Mouse (Mus musculus): ENCODE data around the gene Pole3. TPM values are rescaled to one million over a fixed set of nuclear protein-coding genes. Genes with fewer than 3 reads are reported as not detected.

Gene Pole3
- polyA plus RNA-seq (2015; fragmentation: Nextera tagmentation; extraction: Ambion mirVana), result 87.6 and 89.4 TPM in 2 replicates

GRCm38 (mm10) chr4:62524651-62525488 is at the start of gene Pole3, which contains the start of gene 4933430I17Rik:
TSS of gene Pole3 (minus strand) at chr4:62525068.
TSS of gene 4933430I17Rik (plus strand) at chr4:62525369.
- Histone ChIP-seq H3K27ac (replicated peaks) (peak within 1 kb of the TSS; percentile 98), H3K9ac (peak within 1 kb of the TSS; percentile 78), H3K9me3 (replicated peaks) (no peaks in the 10 kb centered on the region), H3K4me3 (replicated peaks) (peak within 1 kb of the TSS; percentile 90), H3K4me1 (peaks cover 19% of the 10 kb centered on the region), H3K36me3 (0 out of 2 replicates have a peak, but pooled peaks cover 12% of the 10 kb centered on the region), H3K27me3 (no peaks in the 10 kb centered on the region), H3K4me2 (replicated peaks) (peak within 1 kb of the TSS; percentile 82)
- peak; percentile 98 for ATAC-seq (ENCODE audit: insufficient number of reproducible peaks, low FRiP score, low TSS enrichment, low read depth)
- under 1% methylated on average over 59 of the region's 59 CpGs for WGBS

- Histone ChIP-seq H3K4me3 (replicated peaks) (no peak overlapping the region), H3K9ac (no peak overlapping the region), H3K27ac (replicated peaks) (no peak overlapping the region), H3K36me3 (no peaks in the 10 kb centered on the region), H3K4me1 (no peaks in the 10 kb centered on the region), H3K4me2 (replicated peaks) (no peak overlapping the region), H3K9me3 (replicated peaks) (no peaks in the 10 kb centered on the region), H3K27me3 (no peaks in the 10 kb centered on the region)
- WGBS, result 51% methylated on average over 5 of the region's 5 CpGs
- ATAC-seq (ENCODE audit: insufficient number of reproducible peaks, low FRiP score, low TSS enrichment, low read depth), result no peak
Observed at GRCm38 (mm10) chr4:62570029-62570428, 45.2 kb upstream of the Pole3 start.

- WGBS, result 92% methylated on average over 5 of the region's 5 CpGs
- Histone ChIP-seq H3K4me2 (replicated peaks) (no peak overlapping the region), H3K9ac (no peak overlapping the region), H3K9me3 (replicated peaks) (no peaks in the 10 kb centered on the region), H3K36me3 (no peaks in the 10 kb centered on the region), H3K27me3 (no peaks in the 10 kb centered on the region), H3K4me3 (replicated peaks) (no peak overlapping the region), H3K4me1 (no peaks in the 10 kb centered on the region), H3K27ac (replicated peaks) (no peak overlapping the region)
- no peak for ATAC-seq (ENCODE audit: insufficient number of reproducible peaks, low FRiP score, low TSS enrichment, low read depth)
Observed at GRCm38 (mm10) chr4:62569603-62570002, 44.7 kb upstream of the Pole3 start.

GRCm38 (mm10) chr4:62568359-62568758 is 43.5 kb upstream of the Pole3 start:
- WGBS, result 83% methylated on average over 1 of the region's 1 CpGs
- no peak for ATAC-seq (ENCODE audit: insufficient number of reproducible peaks, low FRiP score, low TSS enrichment, low read depth)
- Histone ChIP-seq H3K9me3 (replicated peaks) (no peaks in the 10 kb centered on the region), H3K27ac (replicated peaks) (no peak overlapping the region), H3K27me3 (no peaks in the 10 kb centered on the region), H3K36me3 (no peaks in the 10 kb centered on the region), H3K4me1 (no peaks in the 10 kb centered on the region), H3K4me3 (replicated peaks) (no peak overlapping the region), H3K4me2 (replicated peaks) (no peak overlapping the region), H3K9ac (no peak overlapping the region)

- no peak for ATAC-seq (ENCODE audit: insufficient number of reproducible peaks, low FRiP score, low TSS enrichment, low read depth)
- Histone ChIP-seq H3K27ac (replicated peaks) (no peak overlapping the region), H3K4me3 (replicated peaks) (no peak overlapping the region), H3K4me1 (no peaks in the 10 kb centered on the region), H3K36me3 (no peaks in the 10 kb centered on the region), H3K27me3 (no peaks in the 10 kb centered on the region), H3K9ac (no peak overlapping the region), H3K9me3 (replicated peaks) (no peaks in the 10 kb centered on the region), H3K4me2 (replicated peaks) (no peak overlapping the region)
- WGBS, result 74% methylated on average over 6 of the region's 6 CpGs
Observed at GRCm38 (mm10) chr4:62567696-62568095, 42.8 kb upstream of the Pole3 start.

GRCm38 (mm10) chr4:62566530-62566929 is 41.7 kb upstream of the Pole3 start:
- H3K4me3 ChIP-seq (replicated peaks), result no peak overlapping the region
- no peaks in the 10 kb centered on the region for H3K4me1 ChIP-seq
- no peaks in the 10 kb centered on the region for H3K27me3 ChIP-seq
- no peak for ATAC-seq (ENCODE audit: insufficient number of reproducible peaks, low FRiP score, low TSS enrichment, low read depth)
- H3K4me2 ChIP-seq (replicated peaks), result no peak overlapping the region
- H3K9ac ChIP-seq, result no peak overlapping the region
- 68% methylated on average over 4 of the region's 4 CpGs for WGBS
- no peaks in the 10 kb centered on the region for H3K36me3 ChIP-seq
- no peak overlapping the region for H3K27ac ChIP-seq (replicated peaks)
- no peaks in the 10 kb centered on the region for H3K9me3 ChIP-seq (replicated peaks)

GRCm38 (mm10) chr4:62562006-62562405 is 37.1 kb upstream of the Pole3 start:
- no peak overlapping the region for H3K4me3 ChIP-seq (replicated peaks)
- H3K9me3 ChIP-seq (replicated peaks), result no peaks in the 10 kb centered on the region
- no peak overlapping the region for H3K4me2 ChIP-seq (replicated peaks)
- no peaks in the 10 kb centered on the region for H3K36me3 ChIP-seq
- H3K4me1 ChIP-seq, result peaks cover 6% of the 10 kb centered on the region; the same call in 1 of the 2 replicates
- WGBS, result 77% methylated on average over 4 of the region's 4 CpGs
- H3K27ac ChIP-seq (replicated peaks), result no peak overlapping the region
- no peaks in the 10 kb centered on the region for H3K27me3 ChIP-seq
- no peak overlapping the region for H3K9ac ChIP-seq
- no peak for ATAC-seq (ENCODE audit: insufficient number of reproducible peaks, low FRiP score, low TSS enrichment, low read depth)

- H3K9ac ChIP-seq, result no peak overlapping the region
- WGBS, result 48% methylated on average over 3 of the region's 3 CpGs
Observed at GRCm38 (mm10) chr4:62561630-62562001, 36.7 kb upstream of the Pole3 start.

GRCm38 (mm10) chr4:62560963-62561629 is 36.2 kb upstream of the Pole3 start:
- no peak for ATAC-seq (ENCODE audit: insufficient number of reproducible peaks, low FRiP score, low TSS enrichment, low read depth)
- WGBS, result 25% methylated on average over 4 of the region's 4 CpGs

More at GRCm38 (mm10) chr4:62561630-62562001, 36.7 kb upstream of the Pole3 start:
- Histone ChIP-seq H3K4me1 (peaks cover 6% of the 10 kb centered on the region; the same call in 1 of the 2 replicates), H3K4me3 (replicated peaks) (no peak overlapping the region), H3K36me3 (no peaks in the 10 kb centered on the region), H3K27ac (replicated peaks) (no peak overlapping the region), H3K27me3 (no peaks in the 10 kb centered on the region), H3K4me2 (replicated peaks) (no peak overlapping the region), H3K9me3 (replicated peaks) (no peaks in the 10 kb centered on the region)
- no peak for ATAC-seq (ENCODE audit: insufficient number of reproducible peaks, low FRiP score, low TSS enrichment, low read depth)

GRCm38 (mm10) chr4:62559797-62560329 is 35.0 kb upstream of the Pole3 start, which contains the start of gene Rgs3:
TSS of gene Rgs3 (plus strand) at chr4:62559847.
- Histone ChIP-seq H3K4me2 (replicated peaks) (no peak within 1 kb of the TSS), H3K9me3 (replicated peaks) (no peaks in the 10 kb centered on the region), H3K36me3 (no peaks in the 10 kb centered on the region), H3K4me1 (peaks cover 6% of the 10 kb centered on the region; the same call in 1 of the 2 replicates), H3K9ac (no peak within 1 kb of the TSS), H3K27ac (replicated peaks) (no peak within 1 kb of the TSS), H3K4me3 (replicated peaks) (no peak within 1 kb of the TSS), H3K27me3 (no peaks in the 10 kb centered on the region)
- no peak for ATAC-seq (ENCODE audit: insufficient number of reproducible peaks, low FRiP score, low TSS enrichment, low read depth)
- 47% methylated on average over 6 of the region's 6 CpGs for WGBS

More at GRCm38 (mm10) chr4:62560963-62561629, 36.2 kb upstream of the Pole3 start:
- Histone ChIP-seq H3K4me3 (replicated peaks) (no peak overlapping the region), H3K4me2 (replicated peaks) (no peak overlapping the region), H3K9me3 (replicated peaks) (no peaks in the 10 kb centered on the region), H3K9ac (no peak overlapping the region), H3K27me3 (no peaks in the 10 kb centered on the region), H3K27ac (replicated peaks) (no peak overlapping the region), H3K4me1 (peaks cover 6% of the 10 kb centered on the region; the same call in 1 of the 2 replicates), H3K36me3 (no peaks in the 10 kb centered on the region)

- Histone ChIP-seq H3K27me3 (no peaks in the 10 kb centered on the region), H3K4me2 (replicated peaks) (no peak overlapping the region), H3K27ac (replicated peaks) (no peak overlapping the region), H3K36me3 (no peaks in the 10 kb centered on the region), H3K9ac (no peak overlapping the region), H3K4me1 (peaks cover 6% of the 10 kb centered on the region; the same call in 1 of the 2 replicates), H3K9me3 (replicated peaks) (no peaks in the 10 kb centered on the region), H3K4me3 (replicated peaks) (no peak overlapping the region)
- 42% methylated on average over 3 of the region's 3 CpGs for WGBS
- no peak for ATAC-seq (ENCODE audit: insufficient number of reproducible peaks, low FRiP score, low TSS enrichment, low read depth)
Observed at GRCm38 (mm10) chr4:62557436-62557835, 32.6 kb upstream of the Pole3 start.

Data from embryonic facial prominence, embryonic 15.5 days (tissue).